Mouse (Mus musculus) embryonic facial prominence, embryonic 10.5 days (tissue): ENCODE data around the gene Bet1. TPM values are rescaled to one million over a fixed set of nuclear protein-coding genes. Genes with fewer than 3 reads are reported as not detected.

Experiments used
- DNase-seq: peaks from one replicate; pipeline ENCODE4 v3.0.0-alpha.2; 2017; ENCODE audit warnings: low spot score
- H3K27ac ChIP-seq: fragments of 300-500 bp; sonication (generic); replicated peaks from 2 replicates; pipeline ENCODE4 v1.5.1; 2016; ENCODE audit warnings: mild to moderate bottlenecking
- H3K27me3 ChIP-seq: fragments of 300-500 bp; sonication (generic); replicated peaks from 2 replicates; pipeline ENCODE4 v1.6.1; 2016; ENCODE audit warnings: low read depth, mild to moderate bottlenecking; ENCODE audit not compliant: poor library complexity, severe bottlenecking
- H3K36me3 ChIP-seq: fragments of 300-500 bp; sonication (generic); replicated peaks from 2 replicates; pipeline ENCODE4 v1.6.1; 2016; ENCODE audit warnings: mild to moderate bottlenecking, moderate library complexity
- H3K4me1 ChIP-seq: fragments of 300-500 bp; sonication (generic); 2 replicates; pipeline ENCODE4 v1.6.1; 2016
- H3K4me3 ChIP-seq: fragments of 300-500 bp; sonication (generic); 2 replicates; pipeline ENCODE4 v1.5.1; 2016; ENCODE audit warnings: mild to moderate bottlenecking, moderate library complexity
- H3K9me3 ChIP-seq: fragments of 300-500 bp; sonication (generic); 2 replicates; pipeline ENCODE4 v1.6.1; 2016; ENCODE audit warnings: mild to moderate bottlenecking
- WGBS: fragments of 180-500 bp; shearing (Covaris S2); methylation state at CpG from one replicate; pipeline ENCODE4 v1.1.7; 2016; 5-methylcytosine and 5-hydroxymethylcytosine counted together
- polyA plus RNA-seq: library from polyadenylated mRNA; unstranded; fragments of >200 nt; fragmentation: Nextera tagmentation; extraction: Ambion mirVana; gene quantifications from 2 replicates; pipeline ENCODE4 v1.2.1, GENCODE M21; 2016

The Bet1 gene
- 63.9 and 64.3 TPM in 2 replicates for polyA plus RNA-seq

DNA sequence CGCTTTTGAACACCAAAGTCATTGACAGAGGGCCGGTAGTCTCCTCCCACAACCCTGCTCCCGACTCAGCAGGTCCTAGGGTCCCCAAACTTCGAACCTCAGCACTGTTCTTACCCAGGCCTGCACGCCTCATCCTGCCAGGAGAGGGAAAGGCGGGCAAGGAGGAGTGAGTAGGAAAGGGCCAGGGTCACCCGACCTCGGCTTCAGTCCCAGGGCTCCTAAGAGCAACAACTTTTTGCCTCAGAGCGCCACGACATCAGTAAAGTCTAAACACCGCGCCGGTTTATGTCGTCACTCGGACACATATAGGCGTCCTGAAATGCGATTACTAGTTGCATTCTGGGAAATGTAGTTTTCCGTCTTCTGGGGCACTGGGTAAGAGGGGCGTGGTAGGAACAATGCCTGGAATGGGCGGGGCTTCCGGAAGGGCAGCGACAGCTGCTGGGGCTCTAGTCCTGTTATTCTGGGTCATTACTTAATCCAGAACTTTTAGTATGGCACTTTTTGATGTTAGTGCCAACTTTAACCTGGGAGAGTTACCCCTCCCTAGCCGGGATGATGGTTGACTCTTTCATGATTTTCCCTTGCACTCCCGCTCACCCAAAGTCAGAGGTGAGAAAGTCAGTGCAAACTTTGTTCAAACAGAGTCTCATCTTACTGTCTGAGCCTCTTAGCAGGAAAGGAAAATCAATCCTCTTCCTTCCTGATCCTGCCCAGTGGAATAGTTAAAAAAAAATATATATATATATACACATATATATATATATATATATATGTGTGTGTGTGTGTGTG is at the start of gene Bet1:
Bet1 (minus strand) TSS at position 310 of the 792 bp plus-strand sequence.
- H3K9me3 ChIP-seq = no peaks in the 10 kb centered on the region
- H3K4me3 ChIP-seq = peak within 1 kb of the TSS; percentile 84
- no peaks in the 10 kb centered on the region for H3K27me3 ChIP-seq
- 1% methylated on average over 24 of the region's 24 CpGs for WGBS
- peak within 1 kb of the TSS; percentile 85 for H3K27ac ChIP-seq
- no peaks in the 10 kb centered on the region for H3K36me3 ChIP-seq
- H3K4me1 ChIP-seq = peaks cover 3% of the 10 kb centered on the region; the same call in 1 of the 2 replicates
- DNase-seq = peak; percentile 87

DNA sequence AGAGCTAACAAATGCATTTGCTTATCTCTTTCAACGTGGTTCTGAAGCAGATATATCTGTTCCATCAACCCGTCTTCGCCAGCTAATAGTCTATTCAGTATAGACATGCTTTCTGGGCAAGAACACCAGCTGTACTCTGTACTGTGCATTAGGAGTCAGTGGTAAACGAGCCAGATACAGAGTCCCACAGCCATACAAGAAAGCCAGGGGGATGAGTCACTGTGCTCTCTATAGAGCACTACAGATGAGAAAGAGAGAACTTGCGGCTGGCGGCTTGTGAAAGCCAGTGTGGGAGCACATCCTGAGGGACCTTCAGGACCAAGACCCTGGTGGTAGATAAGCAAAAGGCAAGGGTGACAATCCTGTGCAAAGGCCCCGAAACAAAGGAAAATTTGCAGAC is 45.5 kb upstream of the Bet1 start:
- H3K27me3 ChIP-seq = no peaks in the 10 kb centered on the region
- no peak overlapping the region for H3K4me3 ChIP-seq
- H3K4me1 ChIP-seq = no peaks in the 10 kb centered on the region
- 76% methylated on average over 7 of the region's 7 CpGs for WGBS
- no peak for DNase-seq
- H3K27ac ChIP-seq = no peak overlapping the region
- no peaks in the 10 kb centered on the region for H3K36me3 ChIP-seq
- no peaks in the 10 kb centered on the region for H3K9me3 ChIP-seq

DNA sequence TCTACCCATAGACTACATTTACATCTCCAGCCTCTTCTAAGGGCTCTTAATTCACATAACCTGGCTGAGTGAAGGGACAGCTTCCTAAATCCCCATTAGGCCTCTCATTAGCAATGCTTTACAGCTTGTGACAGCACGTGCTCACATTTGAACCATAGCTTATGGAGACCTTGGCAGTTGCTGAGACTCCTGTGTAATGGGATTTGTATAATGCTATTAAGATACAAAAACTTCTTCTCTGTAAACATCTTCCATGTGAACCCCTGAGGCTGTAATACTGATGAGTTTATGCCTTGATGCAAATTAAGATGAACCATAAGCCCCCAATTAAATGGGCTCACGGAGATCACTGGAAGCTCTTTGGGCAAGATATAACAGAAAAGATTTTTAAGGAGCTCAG is 44.4 kb upstream of the Bet1 start:
- no peaks in the 10 kb centered on the region for H3K4me1 ChIP-seq
- no peak overlapping the region for H3K4me3 ChIP-seq
- WGBS = 58% methylated on average over 2 of the region's 2 CpGs
- DNase-seq = no peak
- no peaks in the 10 kb centered on the region for H3K36me3 ChIP-seq
- H3K27me3 ChIP-seq = no peaks in the 10 kb centered on the region
- H3K27ac ChIP-seq = no peak overlapping the region
- no peaks in the 10 kb centered on the region for H3K9me3 ChIP-seq

DNA sequence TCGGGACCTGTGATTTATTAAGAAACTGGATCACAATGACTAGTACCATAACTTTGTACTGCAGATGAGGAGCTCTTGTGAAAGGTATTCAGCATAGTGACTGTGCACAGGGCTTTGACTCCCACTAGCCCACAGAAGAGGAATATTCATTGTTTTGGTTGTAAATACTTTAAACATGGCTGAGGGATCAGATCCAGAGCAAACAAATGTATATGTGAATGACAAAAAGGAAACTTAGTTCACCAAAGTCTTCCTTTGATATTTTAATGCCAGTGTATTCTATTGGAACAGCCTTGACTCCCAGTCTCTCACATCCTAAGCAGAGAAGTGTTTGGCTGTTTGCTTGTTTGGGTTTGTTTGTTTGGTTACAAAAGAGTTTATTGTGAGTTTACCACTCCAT is 31.8 kb upstream of the Bet1 start:
- no peaks in the 10 kb centered on the region for H3K27me3 ChIP-seq
- no peak overlapping the region for H3K4me3 ChIP-seq
- H3K4me1 ChIP-seq = no peaks in the 10 kb centered on the region
- no peaks in the 10 kb centered on the region for H3K36me3 ChIP-seq
- no peaks in the 10 kb centered on the region for H3K9me3 ChIP-seq
- H3K27ac ChIP-seq = no peak overlapping the region
- no peak for DNase-seq
- 87% methylated on average over 1 of the region's 1 CpGs for WGBS

DNA sequence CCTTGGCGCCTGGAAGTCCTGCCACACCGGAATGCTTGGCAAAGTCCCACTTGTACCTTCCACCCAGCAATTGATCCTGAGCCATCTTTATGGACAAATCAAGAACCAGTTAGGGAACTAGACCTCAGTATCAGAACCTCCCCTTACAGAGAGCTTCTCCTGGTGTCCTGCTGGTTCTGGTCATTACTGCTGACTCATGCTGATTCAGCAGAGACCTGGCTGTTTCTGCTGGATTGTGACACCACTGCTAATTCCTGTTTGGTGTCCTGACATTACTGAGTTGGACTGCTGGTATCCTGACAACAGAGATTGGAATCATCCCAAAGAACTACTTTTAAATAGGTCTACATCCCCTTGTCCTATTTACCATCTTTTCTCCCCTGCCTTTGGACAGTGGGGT is 3.7 kb upstream of the Bet1 start:
- no peak for DNase-seq
- Histone ChIP-seq H3K4me1 (peaks cover 3% of the 10 kb centered on the region; the same call in 1 of the 2 replicates), H3K27me3 (no peaks in the 10 kb centered on the region), H3K9me3 (no peaks in the 10 kb centered on the region), H3K4me3 (no peak overlapping the region), H3K27ac (no peak overlapping the region), H3K36me3 (no peaks in the 10 kb centered on the region)
- WGBS = 83% methylated on average over 2 of the region's 2 CpGs

DNA sequence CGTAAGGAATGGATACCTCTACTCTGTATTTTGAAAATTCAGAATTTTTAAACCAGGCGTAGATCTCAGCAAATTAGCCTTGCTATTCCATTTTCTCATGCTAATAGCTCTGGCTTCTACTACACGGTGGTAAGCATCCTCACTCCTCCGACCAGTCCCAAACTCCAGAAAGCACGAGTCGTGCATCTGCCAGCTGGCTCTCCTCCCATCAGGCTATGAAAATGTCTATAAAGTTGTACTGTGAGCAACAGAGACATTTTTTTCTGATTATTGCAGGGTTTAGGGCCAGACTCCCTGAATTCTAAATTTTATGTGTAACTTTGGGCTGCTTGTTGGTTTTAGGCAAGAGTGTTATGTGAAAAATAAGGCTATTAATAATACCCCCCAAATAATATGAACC is 14.5 kb downstream of the Bet1 start:
- no peaks in the 10 kb centered on the region for H3K4me1 ChIP-seq
- H3K27me3 ChIP-seq = no peaks in the 10 kb centered on the region
- no peaks in the 10 kb centered on the region for H3K36me3 ChIP-seq
- no peak overlapping the region for H3K4me3 ChIP-seq
- H3K27ac ChIP-seq = no peak overlapping the region
- 87% methylated on average over 6 of the region's 6 CpGs for WGBS
- no peaks in the 10 kb centered on the region for H3K9me3 ChIP-seq
- no peak for DNase-seq

DNA sequence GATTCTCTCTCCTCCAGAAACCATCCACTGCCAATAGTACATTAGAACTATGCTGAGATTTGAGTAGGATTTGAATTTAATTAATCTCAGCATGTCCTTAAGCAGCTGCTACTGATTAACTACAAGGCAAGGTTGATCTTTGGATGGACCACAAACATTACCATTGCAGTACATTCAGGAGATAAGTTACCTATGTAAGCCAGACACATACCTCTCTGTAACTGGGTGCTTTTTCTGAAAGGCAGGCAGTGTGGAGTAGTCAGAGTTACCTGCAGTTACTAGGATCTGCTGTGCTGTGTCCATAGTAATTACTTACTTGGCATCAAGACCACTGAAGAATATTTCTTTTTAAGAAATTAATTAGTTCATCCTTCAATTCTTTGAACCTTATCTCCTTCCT is 17.1 kb downstream of the Bet1 start:
- no peak for DNase-seq
- Histone ChIP-seq H3K9me3 (no peaks in the 10 kb centered on the region), H3K27me3 (no peaks in the 10 kb centered on the region)

DNA sequence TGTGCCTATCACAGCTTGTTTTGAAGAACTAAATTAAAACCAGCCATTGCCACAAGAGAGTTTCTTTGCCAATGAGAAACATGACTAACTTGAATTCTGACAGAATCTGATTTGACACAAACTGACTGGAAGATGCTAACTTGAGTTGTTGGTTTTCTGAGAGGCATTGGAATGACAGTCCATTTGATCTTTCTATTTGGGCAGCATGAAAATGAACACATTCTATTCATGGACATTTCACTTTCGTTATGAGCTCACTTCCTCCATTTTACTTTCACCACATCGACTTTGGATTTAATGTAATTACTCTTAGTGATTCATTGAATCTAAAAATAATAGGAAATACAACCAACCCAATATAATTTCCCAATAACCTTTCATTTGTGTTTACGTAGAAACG is 32.4 kb downstream of the Bet1 start:
- DNase-seq = no peak
- Histone ChIP-seq H3K9me3 (no peaks in the 10 kb centered on the region), H3K4me1 (no peaks in the 10 kb centered on the region), H3K27ac (no peak overlapping the region), H3K36me3 (no peaks in the 10 kb centered on the region), H3K27me3 (no peaks in the 10 kb centered on the region), H3K4me3 (no peak overlapping the region)
- WGBS = 84% methylated on average over 4 of the region's 4 CpGs

More for the DNA sequence above, 17.1 kb downstream of the Bet1 start:
- Histone ChIP-seq H3K4me1 (no peaks in the 10 kb centered on the region), H3K4me3 (no peak overlapping the region), H3K27ac (no peak overlapping the region), H3K36me3 (no peaks in the 10 kb centered on the region)

DNA sequence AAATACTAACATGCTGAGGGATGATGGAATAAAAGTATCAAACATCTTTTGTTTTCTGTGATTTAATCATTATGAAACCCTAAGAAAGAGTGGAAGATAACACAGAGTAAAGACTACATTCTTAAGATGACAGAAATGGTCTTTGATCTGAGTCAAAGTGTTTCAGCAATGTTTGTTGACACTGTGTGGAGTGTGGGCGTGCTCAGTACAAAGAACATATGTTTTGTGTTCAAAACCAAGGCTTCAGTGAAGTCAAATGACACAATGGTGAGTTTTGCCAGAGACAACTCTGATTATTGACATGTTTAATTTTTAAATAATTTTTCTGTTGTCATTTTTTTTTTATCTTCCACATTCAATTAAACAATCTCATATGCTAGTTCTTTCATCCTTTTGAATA is 33.9 kb downstream of the Bet1 start:
- DNase-seq = no peak
- no peak overlapping the region for H3K27ac ChIP-seq
- 67% methylated on average over 1 of the region's 1 CpGs for WGBS
- H3K4me3 ChIP-seq = no peak overlapping the region
- H3K27me3 ChIP-seq = no peaks in the 10 kb centered on the region
- H3K9me3 ChIP-seq = no peaks in the 10 kb centered on the region
- H3K4me1 ChIP-seq = no peaks in the 10 kb centered on the region
- no peaks in the 10 kb centered on the region for H3K36me3 ChIP-seq

DNA sequence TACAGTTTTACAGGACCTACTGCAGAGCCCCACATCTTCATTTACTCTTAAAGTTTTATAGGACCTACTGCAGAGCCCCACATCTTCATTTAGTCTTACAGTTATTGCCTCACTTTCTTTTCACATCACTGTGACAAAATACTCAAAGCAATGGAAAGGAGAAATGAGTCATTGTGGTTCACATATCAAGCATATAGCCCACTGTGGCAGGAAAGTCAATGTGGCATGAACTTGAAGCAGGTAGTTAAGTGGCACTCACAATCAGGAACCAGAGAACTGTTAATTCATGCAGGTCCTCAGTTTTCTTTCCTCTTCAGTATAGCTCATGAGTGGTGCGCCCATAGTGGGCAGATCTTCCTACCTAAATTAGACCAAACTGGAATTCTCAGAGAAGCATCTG is 39.6 kb downstream of the Bet1 start:
- WGBS = 94% methylated on average over 1 of the region's 1 CpGs
- no peak for DNase-seq
- Histone ChIP-seq H3K4me1 (no peaks in the 10 kb centered on the region), H3K4me3 (no peak overlapping the region), H3K27me3 (no peaks in the 10 kb centered on the region), H3K9me3 (no peaks in the 10 kb centered on the region), H3K36me3 (no peaks in the 10 kb centered on the region), H3K27ac (no peak overlapping the region)

DNA sequence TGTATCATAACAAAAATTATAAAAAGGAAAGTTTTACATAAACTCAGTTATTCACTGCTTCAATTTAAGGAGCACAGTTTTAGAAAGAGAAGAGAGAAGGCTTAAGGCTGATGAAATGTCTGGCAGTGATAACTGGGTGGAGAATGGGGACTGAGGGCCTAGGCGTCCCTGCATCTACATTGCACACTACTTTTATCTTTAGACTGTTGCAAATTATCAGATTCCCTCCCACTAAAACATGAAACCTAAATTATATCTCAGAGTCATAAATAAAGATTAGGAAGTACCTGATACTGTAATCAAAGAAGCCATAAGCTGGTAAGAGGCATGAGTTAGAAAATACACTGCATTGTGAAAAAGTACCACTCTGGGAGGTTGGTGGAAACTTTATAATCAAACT is 45.0 kb downstream of the Bet1 start:
- no peaks in the 10 kb centered on the region for H3K9me3 ChIP-seq
- 63% methylated on average over 1 of the region's 1 CpGs for WGBS
- no peaks in the 10 kb centered on the region for H3K27me3 ChIP-seq
- no peak for DNase-seq
- H3K4me3 ChIP-seq = no peak overlapping the region
- no peak overlapping the region for H3K27ac ChIP-seq
- H3K36me3 ChIP-seq = no peaks in the 10 kb centered on the region
- H3K4me1 ChIP-seq = no peaks in the 10 kb centered on the region

DNA sequence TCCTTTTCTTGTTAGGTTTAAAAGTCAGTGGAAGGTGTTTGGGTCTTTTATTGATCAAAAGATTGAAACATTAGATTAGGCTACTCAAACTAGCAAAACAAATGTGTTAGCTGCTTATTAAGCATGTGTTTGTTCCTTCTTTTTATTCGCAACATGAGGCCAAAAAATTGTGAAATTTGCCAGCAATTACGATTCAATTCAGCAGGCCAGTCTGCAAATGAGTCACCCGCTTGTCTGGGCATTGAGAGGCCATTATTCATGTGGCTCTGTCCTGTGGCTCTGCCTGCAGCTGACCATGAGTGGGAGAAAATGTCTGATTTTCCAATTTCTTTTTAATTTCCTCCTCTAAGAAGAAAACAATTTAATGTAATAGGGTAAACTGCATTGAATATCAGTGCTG is 55.8 kb downstream of the Bet1 start:
- Histone ChIP-seq H3K4me3 (no peak overlapping the region), H3K27me3 (no peaks in the 10 kb centered on the region), H3K36me3 (no peaks in the 10 kb centered on the region), H3K27ac (no peak overlapping the region), H3K4me1 (peaks cover 5% of the 10 kb centered on the region; the same call in 1 of the 2 replicates), H3K9me3 (no peaks in the 10 kb centered on the region)
- no peak for DNase-seq
- 81% methylated on average over 3 of the region's 3 CpGs for WGBS
